Mouse (Mus musculus): ENCODE results near the gene Otop3. TPM values are rescaled to one million over a fixed set of nuclear protein-coding genes. Genes with fewer than 3 reads are reported as not detected.

The Otop3 gene
- polyA plus RNA-seq, 1 experiment from 2014 or later = 0.11 TPM

GRCm38 (mm10) chr11:115306863-115307262 lies 27.7 kb upstream of the Otop3 start, which contains the start of gene Otop2:
Gene Otop2 (plus strand): TSS chr11:115307163.
- Histone ChIP-seq H3K4me1 (ENCODE audit: control insufficient read depth, low read depth, low read length) (no peaks in the 10 kb centered on the region), H3K27me3 (ENCODE audit: control insufficient read depth, insufficient read depth, low read depth, low read length) (no peaks in the 10 kb centered on the region), H3K27ac (ENCODE audit: low read length) (no peak within 1 kb of the TSS), H3K9me3 (replicated peaks; ENCODE audit: control insufficient read depth, low read length) (no peaks in the 10 kb centered on the region), H3K4me2 (ENCODE audit: low read depth, low read length) (no peak within 1 kb of the TSS), H3K4me3 (ENCODE audit: low read depth, low read length) (no peak within 1 kb of the TSS), H3K36me3 (ENCODE audit: control insufficient read depth, insufficient read depth) (no peaks in the 10 kb centered on the region), H3K9ac (ENCODE audit: low read depth, low read length) (no peak within 1 kb of the TSS)
- 29% methylated on average over 8 of the region's 8 CpGs for WGBS (ENCODE audit: insufficient replicate concordance)
- ATAC-seq (ENCODE audit: low read depth) = no peak

- WGBS (ENCODE audit: insufficient replicate concordance) = 36% methylated on average over 1 of the region's 1 CpGs
- H3K27ac ChIP-seq (ENCODE audit: low read length) = no peak overlapping the region
- H3K4me3 ChIP-seq (ENCODE audit: low read depth, low read length) = no peak overlapping the region
- no peak for ATAC-seq (ENCODE audit: low read depth)
- H3K9me3 ChIP-seq (replicated peaks; ENCODE audit: control insufficient read depth, low read length) = no peaks in the 10 kb centered on the region
- 0 out of 2 replicates have a peak, but pooled peaks cover 2% of the 10 kb centered on the region for H3K27me3 ChIP-seq (ENCODE audit: control insufficient read depth, insufficient read depth, low read depth, low read length)
- H3K9ac ChIP-seq (ENCODE audit: low read depth, low read length) = no peak overlapping the region
- H3K36me3 ChIP-seq (ENCODE audit: control insufficient read depth, insufficient read depth) = no peaks in the 10 kb centered on the region
- H3K4me2 ChIP-seq (ENCODE audit: low read depth, low read length) = no peak overlapping the region
- H3K4me1 ChIP-seq (ENCODE audit: control insufficient read depth, low read depth, low read length) = no peaks in the 10 kb centered on the region
Measured at GRCm38 (mm10) chr11:115308781-115309180, 25.8 kb upstream of the Otop3 start.

- Histone ChIP-seq H3K27me3 (ENCODE audit: control insufficient read depth, insufficient read depth, low read depth, low read length) (peaks cover 38% of the 10 kb centered on the region), H3K9me3 (replicated peaks; ENCODE audit: control insufficient read depth, low read length) (no peaks in the 10 kb centered on the region), H3K4me3 (ENCODE audit: low read depth, low read length) (no peak overlapping the region), H3K36me3 (ENCODE audit: control insufficient read depth, insufficient read depth) (no peaks in the 10 kb centered on the region), H3K9ac (ENCODE audit: low read depth, low read length) (no peak overlapping the region), H3K27ac (ENCODE audit: low read length) (no peak overlapping the region), H3K4me1 (ENCODE audit: control insufficient read depth, low read depth, low read length) (no peaks in the 10 kb centered on the region), H3K4me2 (ENCODE audit: low read depth, low read length) (no peak overlapping the region)
- ATAC-seq (ENCODE audit: low read depth) = no peak
- 34% methylated on average over 2 of the region's 2 CpGs for WGBS (ENCODE audit: insufficient replicate concordance)
Measured at GRCm38 (mm10) chr11:115314249-115314648, 20.3 kb upstream of the Otop3 start.

GRCm38 (mm10) chr11:115317204-115317603 lies 17.3 kb upstream of the Otop3 start:
- ATAC-seq (ENCODE audit: low read depth) = no peak
- WGBS (ENCODE audit: insufficient replicate concordance) = 51% methylated on average over 7 of the region's 7 CpGs
- H3K36me3 ChIP-seq (ENCODE audit: control insufficient read depth, insufficient read depth) = no peaks in the 10 kb centered on the region

DNA sequence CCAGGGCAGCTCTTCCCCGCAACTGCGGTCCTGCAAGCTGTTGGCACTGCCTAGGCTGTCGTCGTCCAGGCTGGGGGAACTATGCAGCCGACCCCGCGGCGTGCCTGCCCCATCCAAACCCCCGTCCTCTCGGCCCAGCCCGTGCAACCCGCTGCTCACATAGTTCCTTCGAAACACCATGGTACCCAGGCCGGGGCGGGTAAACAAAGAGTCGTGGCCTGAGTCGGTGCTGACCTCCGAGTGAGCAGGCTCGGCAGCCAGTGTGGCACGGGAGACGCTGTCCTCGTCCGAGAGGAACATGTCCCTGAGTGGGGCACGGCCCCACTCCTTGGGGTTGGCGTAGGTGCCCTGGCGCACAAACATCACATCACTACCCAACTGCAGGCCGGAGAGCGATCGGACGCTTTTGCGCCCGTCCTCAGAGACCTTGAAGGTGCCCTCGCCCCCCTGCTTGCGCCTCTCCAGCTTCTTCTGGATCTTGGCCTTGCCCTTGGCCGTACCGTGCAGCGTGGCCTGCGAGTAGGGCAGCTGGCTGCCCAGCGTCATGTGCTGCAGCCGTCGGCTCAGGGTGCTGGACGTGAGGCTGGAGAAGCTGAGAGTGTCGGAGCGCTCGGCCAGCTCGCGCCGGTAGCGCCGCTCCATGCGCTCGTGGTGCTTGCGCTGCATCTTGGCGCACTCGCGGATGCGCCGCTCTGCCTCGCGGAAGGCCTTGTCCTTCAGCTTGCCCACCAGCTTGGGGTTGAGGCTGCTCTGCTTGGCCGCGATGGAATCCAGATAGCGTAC lies 16.1 kb upstream of the Otop3 start:
- H3K4me1 ChIP-seq (ENCODE audit: control insufficient read depth, low read depth, low read length) = no peaks in the 10 kb centered on the region; the same call in 1 of the 2 replicates
- no peak for ATAC-seq (ENCODE audit: low read depth)
- no peak overlapping the region for H3K27ac ChIP-seq (ENCODE audit: low read length)
- no peak overlapping the region for H3K4me2 ChIP-seq (ENCODE audit: low read depth, low read length)
- H3K9ac ChIP-seq (ENCODE audit: low read depth, low read length) = no peak overlapping the region
- H3K36me3 ChIP-seq (ENCODE audit: control insufficient read depth, insufficient read depth) = no peaks in the 10 kb centered on the region
- no peak overlapping the region for H3K4me3 ChIP-seq (ENCODE audit: low read depth, low read length)
- 6% methylated on average over 63 of the region's 63 CpGs for WGBS (ENCODE audit: insufficient replicate concordance)
- no peaks in the 10 kb centered on the region for H3K9me3 ChIP-seq (replicated peaks; ENCODE audit: control insufficient read depth, low read length)
- peaks cover 78% of the 10 kb centered on the region for H3K27me3 ChIP-seq (ENCODE audit: control insufficient read depth, insufficient read depth, low read depth, low read length)

More at GRCm38 (mm10) chr11:115317204-115317603, 17.3 kb upstream of the Otop3 start:
- H3K9me3 ChIP-seq (replicated peaks; ENCODE audit: control insufficient read depth, low read length) = no peaks in the 10 kb centered on the region
- H3K9ac ChIP-seq (ENCODE audit: low read depth, low read length) = no peak overlapping the region
- no peak overlapping the region for H3K27ac ChIP-seq (ENCODE audit: low read length)
- no peak overlapping the region for H3K4me2 ChIP-seq (ENCODE audit: low read depth, low read length)
- H3K4me3 ChIP-seq (ENCODE audit: low read depth, low read length) = no peak overlapping the region
- no peaks in the 10 kb centered on the region; the same call in 1 of the 2 replicates for H3K4me1 ChIP-seq (ENCODE audit: control insufficient read depth, low read depth, low read length)
- peaks cover 68% of the 10 kb centered on the region for H3K27me3 ChIP-seq (ENCODE audit: control insufficient read depth, insufficient read depth, low read depth, low read length)

DNA sequence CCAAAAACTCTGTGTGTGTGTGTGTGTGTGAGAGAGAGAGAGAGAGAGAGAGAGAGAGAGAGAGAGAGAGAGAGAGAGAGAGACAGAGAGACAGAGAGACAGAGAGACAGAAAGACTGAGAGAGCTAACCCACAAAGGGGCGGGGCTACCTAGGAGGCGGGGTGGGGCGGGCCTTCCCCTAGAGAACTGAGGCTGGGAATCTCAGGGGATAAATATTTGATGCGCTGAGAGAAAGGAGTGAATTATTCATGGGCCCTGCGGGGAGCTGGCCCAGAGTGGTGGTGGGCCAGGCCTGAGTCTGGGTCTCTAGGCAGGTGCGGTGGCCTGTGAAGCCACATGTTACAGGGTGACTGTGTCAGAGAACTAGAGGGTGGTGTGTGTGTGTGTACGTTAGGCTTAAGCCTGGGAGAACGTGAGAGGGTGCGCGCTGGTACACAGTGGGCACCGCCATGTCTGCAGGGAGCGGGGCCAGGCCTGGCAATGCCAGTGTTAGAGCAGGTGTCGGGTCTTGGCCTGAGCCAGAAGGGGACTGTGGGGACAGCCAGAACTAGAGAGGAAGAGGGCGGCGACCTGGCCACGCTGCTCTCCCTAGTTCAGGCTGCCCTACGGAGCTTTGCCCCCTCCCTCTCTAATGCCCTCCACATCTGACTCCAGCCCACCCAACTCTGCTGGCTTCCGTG lies 14.7 kb upstream of the Otop3 start:
- no peak for ATAC-seq (ENCODE audit: low read depth)
- no peaks in the 10 kb centered on the region; the same call in 1 of the 2 replicates for H3K4me1 ChIP-seq (ENCODE audit: control insufficient read depth, low read depth, low read length)
- no peaks in the 10 kb centered on the region for H3K36me3 ChIP-seq (ENCODE audit: control insufficient read depth, insufficient read depth)
- peaks cover 92% of the 10 kb centered on the region for H3K27me3 ChIP-seq (ENCODE audit: control insufficient read depth, insufficient read depth, low read depth, low read length)
- no peak overlapping the region for H3K4me2 ChIP-seq (ENCODE audit: low read depth, low read length)
- WGBS (ENCODE audit: insufficient replicate concordance) = 4% methylated on average over 18 of the region's 18 CpGs
- H3K27ac ChIP-seq (ENCODE audit: low read length) = no peak overlapping the region
- H3K4me3 ChIP-seq (ENCODE audit: low read depth, low read length) = no peak overlapping the region
- H3K9me3 ChIP-seq (replicated peaks; ENCODE audit: control insufficient read depth, low read length) = no peaks in the 10 kb centered on the region
- H3K9ac ChIP-seq (ENCODE audit: low read depth, low read length) = no peak overlapping the region

- no peak for ATAC-seq (ENCODE audit: low read depth)
- Histone ChIP-seq H3K27me3 (ENCODE audit: control insufficient read depth, insufficient read depth, low read depth, low read length) (peaks cover 77% of the 10 kb centered on the region), H3K36me3 (ENCODE audit: control insufficient read depth, insufficient read depth) (no peaks in the 10 kb centered on the region), H3K9me3 (replicated peaks; ENCODE audit: control insufficient read depth, low read length) (no peaks in the 10 kb centered on the region), H3K9ac (ENCODE audit: low read depth, low read length) (no peak within 1 kb of the TSS), H3K4me3 (ENCODE audit: low read depth, low read length) (peak within 1 kb of the TSS; percentile 15; the same call in 1 of the 2 replicates), H3K4me1 (ENCODE audit: control insufficient read depth, low read depth, low read length) (no peaks in the 10 kb centered on the region; the same call in 1 of the 2 replicates), H3K27ac (ENCODE audit: low read length) (no peak within 1 kb of the TSS), H3K4me2 (ENCODE audit: low read depth, low read length) (no peak within 1 kb of the TSS)
- WGBS (ENCODE audit: insufficient replicate concordance) = 6% methylated on average over 35 of the region's 35 CpGs
Measured at GRCm38 (mm10) chr11:115321906-115322693, 12.4 kb upstream of the Otop3 start, which contains the start of gene Ush1g. Gene Ush1g (minus strand): TSS chr11:115322041.

DNA sequence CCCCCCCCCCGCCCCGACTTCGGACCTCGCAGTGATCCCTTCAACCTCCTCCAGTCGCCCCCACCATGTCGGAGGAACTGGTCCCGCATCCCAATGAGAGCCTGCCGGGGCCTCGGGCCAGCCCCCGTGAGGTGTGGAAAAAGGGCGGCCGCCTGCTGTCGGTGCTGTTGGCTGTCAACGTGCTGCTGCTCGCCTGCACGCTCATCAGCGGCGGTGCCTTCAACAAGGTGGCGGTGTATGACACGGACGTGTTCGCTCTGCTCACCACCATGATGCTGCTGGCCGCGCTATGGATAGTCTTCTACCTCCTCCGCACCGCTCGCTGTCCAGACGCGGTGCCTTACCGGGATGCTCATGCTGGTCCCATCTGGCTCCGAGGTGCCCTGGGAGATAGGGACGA lies 11.2 kb upstream of the Otop3 start:
- no peak overlapping the region for H3K4me3 ChIP-seq (ENCODE audit: low read depth, low read length)
- H3K36me3 ChIP-seq (ENCODE audit: control insufficient read depth, insufficient read depth) = no peaks in the 10 kb centered on the region
- H3K27me3 ChIP-seq (ENCODE audit: control insufficient read depth, insufficient read depth, low read depth, low read length) = peaks cover 65% of the 10 kb centered on the region
- ATAC-seq (ENCODE audit: low read depth) = no peak
- WGBS (ENCODE audit: insufficient replicate concordance) = 15% methylated on average over 32 of the region's 32 CpGs
- H3K9ac ChIP-seq (ENCODE audit: low read depth, low read length) = no peak overlapping the region
- no peaks in the 10 kb centered on the region; the same call in 1 of the 2 replicates for H3K4me1 ChIP-seq (ENCODE audit: control insufficient read depth, low read depth, low read length)
- no peak overlapping the region for H3K4me2 ChIP-seq (ENCODE audit: low read depth, low read length)
- no peak overlapping the region for H3K27ac ChIP-seq (ENCODE audit: low read length)
- no peaks in the 10 kb centered on the region for H3K9me3 ChIP-seq (replicated peaks; ENCODE audit: control insufficient read depth, low read length)

Data from liver, embryonic 16.5 days (tissue).